Mouse (Mus musculus) olfactory bulb, adult 2 months (tissue): ENCODE measurements around the gene Oscar.

Experiments
- CTCF ChIP-seq: fragments of 200-500 bp; IDR thresholded peaks from 2 replicates; pipeline ENCODE4 v1.5.1; 2012; ENCODE audit warnings: low read depth, mild to moderate bottlenecking, low read length, moderate library complexity; ENCODE audit not compliant: insufficient read depth
- POLR2A ChIP-seq: fragments of 200-500 bp; IDR thresholded peaks from 2 replicates; pipeline ENCODE4 v1.6.1; 2012; ENCODE audit warnings: mild to moderate bottlenecking, low read depth, low read length, moderate library complexity; ENCODE audit not compliant: insufficient read depth

DNA sequence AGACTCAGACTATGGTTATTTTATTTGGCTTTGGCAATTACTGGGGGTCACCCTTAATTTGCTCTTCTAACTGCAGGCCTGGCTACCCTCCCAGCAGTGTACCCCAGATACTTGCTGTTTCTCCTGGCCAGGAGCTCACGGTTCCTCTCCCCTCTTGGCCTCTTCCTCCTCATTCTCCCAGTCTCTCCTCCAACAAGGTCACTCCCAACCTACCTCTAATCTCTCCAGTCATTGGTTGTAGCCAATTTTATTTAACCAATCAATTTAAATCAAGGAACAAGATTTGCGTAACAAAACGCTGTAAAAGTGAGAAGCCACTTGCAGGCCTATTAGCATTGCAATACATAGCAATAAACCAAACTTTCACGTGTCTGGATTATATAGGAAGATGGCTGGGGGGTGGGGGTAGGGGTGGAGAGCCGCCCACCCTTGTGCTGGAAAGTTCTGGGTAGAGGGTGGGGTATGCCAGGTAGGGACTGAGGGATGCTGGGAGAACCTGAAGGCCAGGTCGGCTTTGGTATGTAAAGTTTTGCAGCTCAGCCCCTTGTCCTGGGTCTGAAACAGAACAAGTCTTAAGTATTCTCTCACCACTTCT is 36.9 kb downstream of the Oscar start:
- TF ChIP-seq CTCF (no peak), POLR2A (no peak)
